Mouse (Mus musculus) mesoderm, embryonic 11.5 days (tissue): Measurements from ENCODE around the gene Kif17.
"Not testable (repeated sequence)": the region's sequence is repeated elsewhere in the genome, so short reads cannot be mapped to it uniquely, and the experiment has no call there.

Source experiments
- DNase-seq: peaks from one replicate; pipeline ENCODE4 v3.0.0-alpha.2; 2012; ENCODE audit warnings: low read depth, low spot score

Kif17 gene

DNA sequence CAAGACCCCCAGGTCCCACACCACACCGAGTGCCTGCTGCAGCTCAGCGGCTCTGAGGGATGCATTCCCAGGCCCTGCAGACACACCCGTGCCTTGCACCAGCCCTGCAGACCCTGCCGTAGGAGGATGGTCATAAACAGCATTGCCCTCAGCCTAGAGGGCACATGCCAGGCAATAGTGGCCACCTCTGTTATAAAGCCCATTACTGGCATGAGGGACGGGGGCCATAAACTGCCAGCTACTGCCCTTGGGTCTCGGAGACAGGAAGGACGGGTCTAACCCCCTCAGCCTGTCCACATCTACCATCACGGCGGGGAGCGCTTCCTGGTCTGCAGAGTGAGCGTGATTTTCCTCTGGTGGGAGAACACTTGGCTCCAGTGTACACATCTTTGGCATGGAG lies 62.8 kb downstream of the Kif17 start:
- no peak for DNase-seq

DNA sequence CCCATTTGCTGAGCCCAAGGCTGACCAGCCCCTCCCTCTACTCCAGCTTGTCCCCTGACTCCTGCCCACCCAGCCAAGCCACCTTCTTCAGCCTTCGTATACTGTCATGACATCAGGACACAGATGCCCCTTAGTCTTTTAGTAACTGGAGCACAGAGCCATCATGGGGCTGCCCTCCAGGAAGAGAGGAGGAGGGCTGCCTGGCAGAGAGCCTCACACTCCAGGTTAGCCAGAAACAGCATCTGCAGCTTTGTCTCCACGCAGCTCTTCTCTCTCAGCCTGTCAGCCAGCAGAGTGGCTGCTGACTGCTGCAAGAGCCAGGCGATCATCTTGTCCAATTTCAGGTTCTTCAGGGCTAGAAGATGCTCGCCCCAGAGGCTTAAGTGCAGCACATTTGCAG lies 63.6 kb downstream of the Kif17 start:
- no peak for DNase-seq

DNA sequence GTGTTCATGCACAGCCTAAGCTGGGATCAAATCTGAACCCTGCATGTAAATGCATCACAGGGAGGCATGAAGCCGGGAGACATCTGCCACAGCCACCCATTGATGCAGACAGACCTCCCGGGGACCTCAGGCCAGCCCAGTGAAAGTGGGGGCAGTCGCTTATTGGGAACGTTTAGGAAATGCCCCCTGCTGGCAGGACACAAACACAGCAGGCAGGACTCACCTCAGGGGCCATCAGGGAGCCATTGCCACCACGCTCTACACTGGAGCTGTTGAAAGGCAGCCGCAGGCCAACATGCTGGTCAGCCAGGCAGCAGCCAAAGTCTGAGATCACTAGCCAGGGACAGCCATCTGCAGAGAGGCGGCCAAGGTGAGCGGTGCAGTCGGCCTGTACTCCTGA lies 65.5 kb downstream of the Kif17 start:
- DNase-seq, result no peak

DNA sequence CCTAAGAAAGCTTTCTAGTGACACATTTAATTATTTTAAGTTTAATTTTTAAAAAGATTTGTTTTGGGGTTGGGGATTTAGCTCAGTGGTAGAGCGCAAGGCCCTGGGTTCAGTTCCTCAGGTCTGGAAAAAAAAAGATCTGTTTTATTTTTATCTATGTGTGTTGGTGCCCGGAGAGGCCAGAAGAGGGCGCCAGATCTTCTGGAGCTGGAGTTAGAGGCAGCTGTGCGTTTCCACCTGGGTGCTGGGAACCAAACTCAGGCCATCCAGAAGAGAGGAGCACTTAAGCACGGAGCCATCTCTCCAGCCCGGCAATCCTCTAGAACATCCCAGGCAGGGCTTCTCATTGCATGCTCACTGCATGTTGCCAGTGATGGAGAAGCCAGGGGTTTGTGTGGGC lies 66.1 kb downstream of the Kif17 start:
- DNase-seq, result no peak

DNA sequence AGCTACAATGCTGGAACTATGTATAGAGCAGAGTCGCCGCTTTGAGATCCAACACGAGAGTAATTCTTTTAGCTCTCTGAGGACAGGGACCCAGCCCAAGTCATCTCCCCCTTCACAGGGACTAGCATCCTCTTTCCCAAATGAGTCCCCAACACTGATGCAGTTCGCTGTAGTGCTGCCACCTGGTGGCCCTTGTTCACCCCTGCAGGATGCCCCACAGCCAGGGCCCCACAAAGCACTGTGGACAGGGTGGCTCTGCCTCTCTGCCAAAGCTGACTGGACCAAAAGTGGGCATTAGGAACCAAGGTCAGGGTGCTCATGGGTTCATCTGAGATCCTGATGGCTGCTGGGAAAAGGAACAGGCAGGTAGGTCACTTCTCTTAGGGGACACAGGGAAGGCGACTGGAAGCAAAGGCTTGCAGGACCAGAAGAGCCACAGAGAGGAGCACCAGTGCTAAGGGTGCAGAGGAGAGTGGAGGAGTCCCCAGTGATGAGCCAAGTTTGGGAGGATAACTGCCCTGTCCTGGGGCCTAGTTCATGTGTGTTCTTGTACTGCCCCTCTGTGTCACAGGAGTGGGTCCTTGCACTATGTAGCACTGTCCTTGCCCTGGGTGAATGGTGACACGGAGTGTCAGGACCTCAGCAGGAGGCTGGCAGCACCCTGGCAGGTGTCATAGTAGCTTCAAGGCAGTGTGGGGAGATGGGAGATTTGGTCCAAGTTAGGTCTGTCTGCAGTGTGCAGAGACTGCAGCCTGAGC lies 68.5 kb downstream of the Kif17 start:
- peak; percentile 64 for DNase-seq

DNA sequence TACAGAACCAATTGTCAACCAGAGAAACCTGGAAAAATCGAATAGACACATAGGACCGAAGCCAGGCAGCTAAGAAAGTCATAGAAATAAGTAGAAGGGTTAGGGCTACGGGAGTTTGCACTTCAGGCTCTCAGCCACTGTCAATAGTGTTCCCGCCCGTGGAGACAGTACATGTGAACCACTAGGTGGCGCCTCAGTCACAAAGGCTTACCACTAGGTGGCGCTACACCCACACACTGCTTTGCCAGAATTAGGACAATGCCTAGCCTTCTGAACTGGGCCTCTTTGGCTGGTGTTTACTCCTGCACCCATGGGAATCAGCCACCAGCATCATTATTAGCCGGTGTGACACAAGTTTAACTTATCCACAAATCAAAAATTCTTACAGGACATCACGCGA lies 69.3 kb downstream of the Kif17 start:
- peak; percentile 89 for DNase-seq

DNA sequence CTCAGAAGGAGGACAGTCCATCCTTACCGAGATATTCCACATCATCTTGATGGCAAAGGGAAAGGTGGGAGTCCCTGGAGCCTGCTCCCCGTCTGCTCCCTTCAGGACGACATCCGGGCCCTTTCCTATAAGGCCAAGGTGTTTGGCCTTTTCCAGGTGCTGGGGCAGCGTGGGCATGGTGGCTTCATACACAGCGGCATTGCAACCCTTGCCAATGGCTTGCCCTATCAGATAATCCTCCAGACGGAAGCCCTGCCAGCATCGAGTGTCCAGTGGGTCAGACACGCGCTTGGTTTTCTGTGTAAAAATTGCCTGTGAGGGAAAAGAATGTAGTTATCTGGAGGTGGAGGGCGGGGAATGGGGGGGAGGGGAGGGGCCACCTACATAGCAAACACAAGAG lies 70.5 kb downstream of the Kif17 start:
- no peak for DNase-seq

DNA sequence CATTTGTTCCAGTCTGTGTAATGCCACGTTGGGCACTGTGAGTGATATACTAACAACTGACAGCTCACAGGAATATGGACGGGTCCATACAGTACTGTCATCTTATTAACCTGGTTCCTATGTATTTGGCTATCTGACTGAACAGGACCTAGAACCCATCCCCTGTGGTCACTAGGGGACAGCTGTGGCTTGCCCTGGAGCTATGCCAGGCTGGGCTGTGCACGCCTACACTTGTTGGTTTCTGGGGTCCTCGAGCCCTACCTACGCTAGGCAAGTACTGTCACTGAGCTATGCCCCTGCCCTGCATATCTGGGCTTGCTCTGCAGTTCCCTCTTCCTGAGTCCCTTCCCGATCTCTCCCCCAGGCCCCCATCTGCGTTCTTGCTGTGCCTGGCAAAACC lies 71.3 kb downstream of the Kif17 start:
- DNase-seq, result no peak

DNA sequence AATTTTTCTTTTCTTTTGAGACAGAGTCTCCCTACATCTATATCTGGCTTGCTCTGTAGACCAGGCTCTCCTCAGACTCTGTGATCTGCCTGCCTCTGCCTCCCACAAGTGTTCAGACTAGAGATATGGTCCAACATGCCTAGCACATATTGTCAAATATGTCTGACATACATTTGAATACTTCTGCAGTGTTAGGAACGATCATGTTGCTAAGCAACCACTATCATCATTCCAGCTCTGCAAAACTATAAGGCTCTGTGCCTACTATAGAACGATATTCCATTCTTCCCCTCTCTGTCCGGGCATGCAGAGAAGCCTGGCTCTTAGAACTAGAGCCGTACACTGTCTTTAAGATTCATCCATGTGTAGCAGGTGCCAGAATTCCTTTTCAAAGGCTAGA lies 72.5 kb downstream of the Kif17 start:
- DNase-seq, result no peak

DNA sequence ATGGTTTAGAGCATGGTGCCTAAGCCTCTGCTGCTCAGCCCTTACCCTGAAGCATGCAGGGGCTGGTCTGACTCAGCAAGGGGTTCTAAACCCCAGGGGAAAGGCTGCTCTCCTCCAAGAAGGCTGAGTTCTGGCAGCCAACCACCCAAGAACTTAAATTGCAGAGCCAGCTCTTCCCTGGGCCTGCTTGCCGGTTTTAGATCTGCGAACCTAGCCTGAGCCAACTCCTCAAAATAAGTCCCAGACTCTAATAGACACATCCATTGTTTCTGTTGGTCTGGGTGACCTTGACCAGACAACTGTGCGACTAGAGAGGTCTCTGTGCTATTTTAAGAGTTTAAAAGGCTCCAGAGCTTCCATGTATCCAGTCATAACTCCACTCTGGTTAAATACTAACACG lies 73.5 kb downstream of the Kif17 start:
- DNase-seq, result no peak

DNA sequence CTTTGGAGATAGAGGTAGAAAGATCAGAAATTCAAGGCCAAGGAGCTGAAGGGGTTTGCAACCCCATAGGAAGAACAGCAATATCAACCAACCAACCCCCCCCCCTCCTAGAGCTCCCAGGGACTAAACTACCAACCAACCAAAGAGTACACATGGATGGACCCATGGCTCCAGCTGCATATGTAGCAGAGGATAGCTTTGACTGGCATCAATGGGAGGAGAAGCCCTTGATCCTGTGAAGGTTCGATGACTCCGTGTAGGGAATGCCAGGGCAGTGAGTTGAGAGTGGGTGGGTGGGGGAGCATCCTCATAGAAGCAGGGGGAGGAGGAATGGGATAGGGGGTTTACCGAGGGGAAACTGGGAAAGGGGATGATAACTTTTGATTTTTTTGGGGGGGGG lies 74.2 kb downstream of the Kif17 start:
- no peak for DNase-seq

DNA sequence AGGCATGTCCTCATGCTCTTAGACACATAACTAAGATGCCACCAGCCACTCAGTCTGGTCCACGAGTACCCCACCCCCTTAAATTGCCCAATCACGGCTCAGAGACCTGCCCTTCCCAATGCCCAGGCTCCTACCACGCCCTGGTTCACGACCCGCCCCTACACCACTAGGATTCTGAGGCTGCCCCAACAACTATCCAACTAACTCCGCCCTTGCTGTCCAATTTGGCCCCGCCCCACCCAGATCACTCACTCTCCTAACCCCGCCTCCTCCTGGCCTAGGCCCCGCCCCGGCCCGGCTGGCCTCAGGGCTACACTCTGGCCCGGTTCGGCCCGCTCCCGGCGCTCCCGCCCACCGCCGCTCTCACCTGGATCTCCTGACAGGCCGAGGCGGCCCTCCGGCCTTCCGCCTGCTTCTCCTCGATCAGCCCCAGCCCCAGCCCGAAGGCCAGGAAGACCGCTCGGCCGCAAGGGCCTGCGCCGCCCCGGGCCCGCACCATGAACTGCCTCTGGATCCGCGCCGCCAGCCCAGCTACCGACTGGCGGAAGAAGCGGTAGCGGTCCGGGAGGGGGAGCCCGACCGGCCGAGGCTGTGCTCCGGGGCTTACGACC lies 75.3 kb downstream of the Kif17 start:
- DNase-seq, result peak; percentile 87

DNA sequence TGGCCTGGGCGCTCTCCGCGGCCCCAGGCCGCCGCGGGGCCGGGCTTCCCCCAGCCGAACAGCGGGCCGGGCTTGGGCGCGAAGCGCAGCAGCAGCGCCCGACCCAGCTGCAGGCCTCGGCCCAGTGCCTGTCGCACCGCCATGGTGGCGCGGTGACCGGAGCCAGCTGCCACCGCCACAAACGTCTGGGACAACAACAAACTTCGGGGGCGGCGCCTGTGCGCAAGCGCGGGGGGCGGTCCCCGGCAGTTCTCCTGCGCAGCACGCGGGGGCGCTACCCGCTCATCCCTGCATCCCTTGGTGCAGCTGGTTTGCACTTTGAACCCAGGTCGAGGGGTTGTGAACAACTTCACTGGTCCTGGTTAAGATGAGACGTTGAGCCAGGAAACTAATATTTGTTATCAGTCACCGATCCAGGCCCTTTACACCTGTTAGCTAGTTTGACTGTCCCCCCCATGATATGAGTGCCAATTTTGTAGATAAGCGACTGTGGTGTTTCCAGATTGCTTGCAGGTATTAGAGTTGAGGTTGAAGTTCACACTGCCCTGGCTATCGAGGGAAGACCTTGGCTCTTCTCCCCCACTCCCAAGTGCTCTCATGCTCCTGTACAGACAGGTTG lies 76.0 kb downstream of the Kif17 start, which contains the start of gene Pink1:
TSS of gene Pink1 (minus strand) at position 231 of the 619 bp plus-strand sequence.
- peak; percentile 88 for DNase-seq

DNA sequence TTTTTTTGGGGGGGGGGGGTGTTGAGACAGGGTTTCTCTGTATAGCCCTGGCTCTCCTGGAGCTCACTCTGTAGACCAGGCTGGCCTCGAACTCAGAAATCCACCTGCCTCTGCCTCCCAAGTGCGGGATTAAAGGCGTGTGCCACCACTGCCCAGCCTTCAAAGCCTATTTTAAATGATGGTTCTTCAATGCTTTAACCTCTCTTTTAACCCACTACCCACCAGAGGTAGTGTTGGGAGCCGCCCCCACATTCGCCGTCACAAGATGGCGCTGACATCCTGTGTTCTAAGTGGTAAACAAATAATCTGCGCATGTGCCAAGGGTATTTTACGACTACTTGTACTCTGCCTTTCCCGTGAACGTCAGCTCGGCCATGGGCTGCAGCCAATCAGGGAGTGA lies 76.9 kb downstream of the Kif17 start:
- DNase-seq, result not testable (repeated sequence)

DNA sequence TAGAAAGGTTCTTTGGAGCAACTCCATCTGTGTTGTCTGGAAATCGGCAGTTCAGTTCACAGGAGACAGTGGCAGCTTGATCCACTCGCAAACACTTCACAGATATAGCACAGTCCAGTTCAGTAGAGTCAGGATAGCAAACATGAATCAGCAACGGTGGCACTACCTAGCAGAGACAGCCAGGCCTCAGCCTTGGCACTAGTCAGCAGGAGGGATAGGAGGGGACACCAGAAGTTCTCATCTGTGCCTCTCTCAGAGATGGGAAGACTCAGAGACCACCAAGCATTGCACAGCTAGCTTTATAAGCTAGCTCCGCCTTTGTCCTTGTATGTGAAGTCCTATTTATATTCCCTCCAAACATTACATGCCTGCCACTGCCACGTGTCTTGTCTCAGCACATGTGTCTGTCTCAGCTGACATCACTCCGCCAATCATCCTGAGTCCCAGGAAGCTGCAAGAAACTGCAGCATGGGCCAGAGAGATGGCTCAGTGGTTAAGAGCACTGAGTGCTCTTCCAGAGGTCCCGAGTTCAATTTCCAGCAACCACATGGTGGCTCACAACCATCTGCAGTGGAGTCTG lies 77.7 kb downstream of the Kif17 start:
- no peak for DNase-seq

DNA sequence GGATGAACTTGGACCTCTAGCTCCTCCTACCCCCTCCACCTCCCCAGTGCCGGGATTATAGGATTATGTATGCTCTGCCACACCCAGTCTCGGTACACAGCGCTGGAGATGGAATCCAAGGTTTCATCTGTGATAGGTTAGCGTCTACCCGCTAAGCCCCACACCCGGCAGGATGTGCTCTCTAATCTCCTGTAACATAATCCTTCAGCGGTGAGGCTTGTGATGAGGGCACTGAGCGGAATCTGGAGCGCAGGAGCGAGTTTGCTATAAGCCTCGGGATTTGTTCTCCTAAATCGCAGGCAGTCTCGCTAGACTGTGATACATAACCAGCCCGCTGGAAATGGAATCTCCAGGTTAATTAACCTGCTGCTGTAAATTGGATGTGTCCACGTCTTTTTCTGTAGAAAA lies 80.0 kb downstream of the Kif17 start:
- DNase-seq, result peak; percentile 45

DNA sequence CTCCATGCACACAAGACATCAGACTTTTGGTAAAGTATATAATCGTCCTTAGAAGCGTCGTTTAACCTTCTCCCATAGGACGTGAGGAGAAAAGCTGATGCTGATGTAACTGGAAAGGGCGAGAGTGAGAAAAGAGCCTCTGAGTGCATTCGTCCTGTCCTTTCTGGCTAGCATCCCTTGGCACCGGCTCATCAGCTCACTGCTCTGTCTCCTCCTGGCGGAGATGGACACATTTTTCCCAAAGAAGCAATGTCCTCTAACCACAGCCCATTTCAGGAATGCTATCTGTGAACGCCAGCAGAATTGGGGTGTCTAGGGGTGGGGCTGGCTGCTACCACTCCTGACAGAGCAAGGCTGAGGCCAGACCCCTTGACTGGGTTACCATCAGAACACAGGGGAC lies 81.4 kb downstream of the Kif17 start:
- no peak for DNase-seq

DNA sequence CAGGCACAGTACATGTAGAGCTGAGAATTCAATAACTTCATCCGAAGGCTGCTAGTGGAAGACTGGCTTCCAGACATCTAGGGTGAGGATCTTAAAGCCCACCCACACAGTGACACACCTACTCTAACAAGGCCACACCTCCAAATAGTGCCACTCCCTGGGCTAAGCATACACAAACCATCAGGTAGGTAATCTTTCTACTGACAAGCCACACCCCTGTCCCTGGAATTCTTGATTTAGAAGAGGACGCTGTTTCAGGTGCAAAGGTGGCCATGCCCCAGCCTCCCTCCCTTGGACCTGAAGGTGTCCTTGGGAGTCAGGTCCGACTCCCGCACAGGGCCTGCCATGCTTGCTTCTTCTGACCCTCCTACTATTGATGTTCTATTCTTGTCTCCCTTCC lies 82.9 kb downstream of the Kif17 start:
- no peak for DNase-seq

DNA sequence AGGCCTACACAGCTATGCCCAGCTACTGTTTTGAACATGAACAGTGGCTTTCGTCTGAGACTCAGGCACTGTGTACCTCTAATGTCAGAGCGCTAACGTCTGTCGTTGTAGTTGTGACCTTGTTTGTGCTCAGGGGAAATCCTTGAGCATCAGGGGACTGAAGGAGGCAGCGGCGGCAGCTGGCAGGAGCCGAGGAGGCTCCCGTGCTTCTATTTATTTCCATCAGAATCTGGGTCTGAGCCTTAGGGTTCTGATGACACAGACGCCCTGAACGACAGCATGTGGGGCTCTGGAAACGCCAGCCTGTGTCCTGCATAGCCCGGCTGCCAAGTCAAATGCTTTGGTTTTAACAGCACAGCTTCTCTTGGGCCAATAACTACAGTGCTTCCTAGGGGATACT lies 84.8 kb downstream of the Kif17 start:
- DNase-seq, result no peak

DNA sequence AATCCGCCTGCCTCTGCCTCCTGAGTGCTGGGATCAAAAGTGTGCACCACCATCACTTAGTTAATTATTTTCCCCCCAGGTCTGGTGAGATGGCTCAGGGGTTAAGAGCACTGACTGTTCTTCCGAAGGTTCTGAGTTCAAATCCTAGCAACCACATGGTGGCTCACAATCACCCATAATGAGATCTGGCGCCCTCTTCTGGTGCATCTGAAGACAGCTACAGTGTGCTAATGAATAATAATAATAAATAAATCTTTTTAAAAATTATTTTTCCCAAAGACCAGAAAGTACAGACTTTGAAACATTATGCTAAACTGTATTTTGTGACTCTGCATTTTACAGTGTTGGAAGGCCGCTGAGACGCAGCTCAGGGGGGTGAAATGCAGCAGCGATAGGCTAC lies 85.4 kb downstream of the Kif17 start:
- no peak for DNase-seq

DNA sequence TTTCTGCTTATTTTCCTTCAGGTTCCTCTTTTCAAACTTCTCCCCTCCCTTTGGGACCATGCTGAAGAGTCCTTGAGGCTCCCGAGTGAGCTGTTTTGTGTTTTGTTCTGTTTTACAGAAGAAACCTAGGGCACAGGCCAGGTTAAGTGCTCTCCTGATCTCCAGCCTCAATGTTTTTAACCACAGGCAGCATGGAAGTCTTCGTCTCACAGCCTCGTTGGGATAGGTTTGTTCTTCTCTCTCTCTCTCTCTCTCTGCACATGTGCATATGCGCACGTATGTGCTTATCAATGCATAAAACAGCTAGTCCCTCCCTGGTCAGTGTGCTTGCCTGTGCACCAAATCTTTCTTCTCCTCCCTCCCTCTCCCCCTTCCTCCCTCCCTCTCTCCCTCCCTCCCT lies 86.6 kb downstream of the Kif17 start:
- no peak for DNase-seq

DNA sequence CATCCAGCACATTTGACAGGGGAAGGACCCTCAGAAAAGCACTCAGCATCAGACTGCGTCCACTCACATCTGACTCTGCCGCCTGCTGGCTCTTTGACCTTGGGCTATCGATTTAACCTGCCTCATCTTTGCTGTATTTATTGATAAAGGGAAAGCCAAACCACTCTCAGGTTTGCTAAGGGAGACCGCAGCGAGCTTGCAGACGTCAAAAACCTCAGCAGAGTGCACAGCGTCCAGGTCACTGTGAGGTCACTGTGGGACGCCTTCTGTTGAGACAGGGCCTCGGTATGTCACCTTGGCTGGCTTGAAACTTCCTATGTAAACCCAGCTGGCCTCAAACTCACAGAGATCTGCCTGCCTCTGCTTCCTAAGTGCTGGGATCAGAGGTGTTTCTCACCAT lies 87.1 kb downstream of the Kif17 start:
- DNase-seq, result no peak

DNA sequence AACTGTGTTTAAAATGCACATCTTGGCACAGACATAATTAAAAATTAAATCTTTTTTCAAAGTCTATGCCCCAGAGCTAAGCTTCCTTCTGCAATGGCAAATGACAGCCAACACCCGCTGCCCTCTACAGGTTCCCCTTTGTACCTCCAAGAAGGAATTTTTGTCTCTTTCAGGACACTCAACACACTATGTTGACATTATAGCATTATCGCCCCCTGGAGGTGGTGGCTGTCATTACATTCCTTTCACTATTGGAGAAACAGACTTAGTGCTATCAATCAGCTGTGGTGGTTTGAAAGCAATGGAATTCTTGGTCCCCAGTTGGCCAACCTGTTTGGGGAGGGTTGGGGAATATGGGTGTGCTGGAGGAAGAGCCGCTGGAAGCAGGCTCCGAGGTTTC lies 89.7 kb downstream of the Kif17 start:
- DNase-seq, result peak; percentile 43
